ENCODE assay signal across 12 mouse cellular contexts in the genomic region with DNA sequence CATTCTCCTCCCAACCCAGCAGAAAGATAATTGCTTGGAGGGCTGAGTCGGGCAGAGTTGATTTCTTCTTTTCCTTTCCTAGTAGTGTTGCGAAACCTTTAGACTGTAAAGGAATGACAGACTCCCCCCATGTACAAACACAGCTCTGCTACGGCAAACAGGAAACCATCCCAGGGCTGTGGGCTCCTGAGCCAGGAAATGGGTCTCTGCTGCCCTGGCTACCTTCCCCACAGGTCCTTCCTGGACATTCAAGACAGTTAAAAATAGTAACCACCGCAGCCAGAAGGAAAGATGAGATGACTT. TPM values are rescaled to one million over a fixed set of nuclear protein-coding genes. Genes with fewer than 3 reads are reported as not detected.
DNase-seq lines count a peak whose midpoint lies in the region; ATAC-seq and TF ChIP-seq lines count a peak whose summit lies in the region.
"Had no signal": no experiment of that assay in that cellular context is flagged by ENCODE, and none has a peak within 500 bp of the region (broad histone marks: within the 10 kb centered on the region; RNA-seq: fewer than 3 reads in every experiment).

No protein-coding gene starts in this region.

- TF ChIP-seq EP300 in heart, postnatal 0 days (IDR thresholded peaks at IDR 0.05; ENCODE audit: low read depth), result 0 out of 2 replicates have a peak, but pooled peaks have one; percentile 14

- POLR2A ChIA-PET in Patski (lab: Charles Lee), result no interaction called here

- no peak overlapping the region for H3K4me3 ChIP-seq in heart, postnatal 0 days (ENCODE audit: low read depth, low read length)
- no peak overlapping the region for H3K4me3 ChIP-seq in heart, embryonic 10.5 days
- no peak overlapping the region for H3K4me3 ChIP-seq in embryonic facial prominence, embryonic 15.5 days (replicated peaks)
- no peak overlapping the region for H3K4me3 ChIP-seq in liver, embryonic 12.5 days

- CTCF ChIA-PET in Patski (lab: Charles Lee), result interaction anchor here (0.8 to 1.5 kb wide), 3 partner anchors 11 to 52 kb away, joined by 3 to 4 read pairs (median 3); no protein-coding TSS in a partner anchor

- no peak for DNase-seq in heart, postnatal 0 days (ENCODE audit: low spot score)
- no peak for DNase-seq in heart, embryonic 10.5 days (ENCODE audit: low spot score)
- no peak for DNase-seq in Patski (ENCODE audit: low read depth, low spot score)
- DNase-seq in ovary, adult 18-20 months (ENCODE audit: low spot score), result no peak
- DNase-seq in ovary, postnatal 14 days (ENCODE audit: low spot score), result no peak
- DNase-seq: spleen, adult 18-20 months; thymus, postnatal 14 days had no signal

- H3K9ac ChIP-seq in heart, postnatal 0 days (replicated peaks; ENCODE audit: low read depth, low read length), result no peak overlapping the region
- no peak overlapping the region for H3K9ac ChIP-seq in embryonic facial prominence, embryonic 15.5 days
- no peak overlapping the region for H3K9ac ChIP-seq in liver, embryonic 12.5 days

- in situ Hi-C loops in Patski (cut with MboI; ENCODE audit: low pct_unique_long_range_greater_than_20kb), result no loop called here

- no peak overlapping the region for H3K4me2 ChIP-seq in heart, postnatal 0 days (ENCODE audit: low read depth, low read length)
- H3K4me2 ChIP-seq in embryonic facial prominence, embryonic 15.5 days (replicated peaks), result no peak overlapping the region
- no peak overlapping the region for H3K4me2 ChIP-seq in liver, embryonic 12.5 days

- H3K36me3 ChIP-seq in heart, postnatal 0 days (replicated peaks; ENCODE audit: control insufficient read depth, insufficient read depth, low read length), result no peaks in the 10 kb centered on the region
- no peaks in the 10 kb centered on the region for H3K36me3 ChIP-seq in heart, embryonic 10.5 days
- H3K36me3 ChIP-seq in embryonic facial prominence, embryonic 15.5 days, result no peaks in the 10 kb centered on the region
- H3K36me3 ChIP-seq in liver, embryonic 12.5 days, result no peaks in the 10 kb centered on the region

- peak; percentile 41; the same call in 1 of the 2 replicates for ATAC-seq in heart, postnatal 0 days (ENCODE audit: insufficient read depth, low read depth)
- ATAC-seq in Patski, result peak; percentile 75
- ATAC-seq in embryonic facial prominence, embryonic 15.5 days (ENCODE audit: insufficient number of reproducible peaks, low FRiP score, low TSS enrichment, low read depth), result peak; percentile 64; the same call in 1 of the 2 replicates
- peak; percentile 55 for ATAC-seq in liver, embryonic 12.5 days
- no peak for ATAC-seq in monocyte, adult 5-6 weeks (replicated peaks; ENCODE audit: insufficient number of reproducible peaks, low FRiP score, low TSS enrichment, poor library complexity, severe bottlenecking)

- no peaks in the 10 kb centered on the region for H3K27me3 ChIP-seq in heart, postnatal 0 days (ENCODE audit: control insufficient read depth, insufficient read depth, low read length)
- no peaks in the 10 kb centered on the region for H3K27me3 ChIP-seq in heart, embryonic 10.5 days (ENCODE audit: insufficient read depth, poor library complexity, severe bottlenecking)
- H3K27me3 ChIP-seq in Patski, result no peaks in the 10 kb centered on the region
- no peaks in the 10 kb centered on the region for H3K27me3 ChIP-seq in embryonic facial prominence, embryonic 15.5 days
- no peaks in the 10 kb centered on the region for H3K27me3 ChIP-seq in liver, embryonic 12.5 days (replicated peaks)

- TF ChIP-seq CTCF in heart, postnatal 0 days (IDR thresholded peaks at IDR 0.05; ENCODE audit: low read depth), result no peak
- no peak for TF ChIP-seq CTCF in Patski (IDR thresholded peaks at IDR 0.05)

- WGBS in heart, postnatal 0 days, result 45% methylated on average over 4 of the region's 4 CpGs
- WGBS in heart, embryonic 10.5 days, result 61% methylated on average over 4 of the region's 4 CpGs
- 30% methylated on average over 4 of the region's 4 CpGs for WGBS in embryonic facial prominence, embryonic 15.5 days
- WGBS in liver, embryonic 12.5 days (ENCODE audit: insufficient replicate concordance), result 15% methylated on average over 4 of the region's 4 CpGs

- no peaks in the 10 kb centered on the region; the same call in 1 of the 2 replicates for H3K4me1 ChIP-seq in heart, postnatal 0 days (ENCODE audit: control insufficient read depth, insufficient read depth)
- peaks cover 5% of the 10 kb centered on the region; the same call in 1 of the 2 replicates for H3K4me1 ChIP-seq in heart, embryonic 10.5 days
- peaks cover 37% of the 10 kb centered on the region for H3K4me1 ChIP-seq in embryonic facial prominence, embryonic 15.5 days
- H3K4me1 ChIP-seq in liver, embryonic 12.5 days, result peaks cover 5% of the 10 kb centered on the region; the same call in 1 of the 2 replicates

- H3K9me3 ChIP-seq in heart, postnatal 0 days (replicated peaks; ENCODE audit: control insufficient read depth, low read length), result no peaks in the 10 kb centered on the region
- no peaks in the 10 kb centered on the region for H3K9me3 ChIP-seq in heart, embryonic 10.5 days
- H3K9me3 ChIP-seq in embryonic facial prominence, embryonic 15.5 days (replicated peaks), result no peaks in the 10 kb centered on the region
- no peaks in the 10 kb centered on the region for H3K9me3 ChIP-seq in liver, embryonic 12.5 days (replicated peaks)

- H3K27ac ChIP-seq in heart, postnatal 0 days (ENCODE audit: low read depth), result peak overlapping the region; percentile 9
- no peak overlapping the region for H3K27ac ChIP-seq in heart, embryonic 10.5 days
- peak overlapping the region; percentile 81 for H3K27ac ChIP-seq in embryonic facial prominence, embryonic 15.5 days (replicated peaks)
- no peak overlapping the region for H3K27ac ChIP-seq in liver, embryonic 12.5 days

RNA-seq across cellular contexts. Expression of a gene that starts 21.3 kb away (rescaled TPM):
- 536 and 674 TPM in 2 replicates for total RNA-seq in heart, postnatal 0 days (2014; rRNA removed; ENCODE audit: low replicate concordance)
- 39.6 and 45.0 TPM in 2 replicates for polyA plus RNA-seq in heart, postnatal 0 days (2015; fragmentation: Nextera tagmentation; extraction: Ambion mirVana)
- 5.1 and 10.5 TPM in 2 replicates for polyA plus RNA-seq in heart, embryonic 10.5 days (2016; fragmentation: Nextera tagmentation; extraction: Ambion mirVana)
- 70.4 TPM for polyA plus RNA-seq in Patski (2021)
- polyA plus RNA-seq in embryonic facial prominence, embryonic 15.5 days (2015; fragmentation: Nextera tagmentation; extraction: Ambion mirVana), result 172 and 177 TPM in 2 replicates
- polyA plus RNA-seq in liver, embryonic 12.5 days (2016; fragmentation: Nextera tagmentation; extraction: Ambion mirVana), result 0.74 and 0.99 TPM in 2 replicates
- total RNA-seq in monocyte, adult 5-6 weeks (2017), result 4.6 to 6.1 TPM (median 5.9 TPM) in 3 replicates

RNA-seq across cellular contexts. Expression of a gene that starts 30.8 kb away (rescaled TPM):
- not detected in 2 replicates for total RNA-seq in heart, postnatal 0 days (2014; rRNA removed; ENCODE audit: low replicate concordance)
- not detected in 2 replicates for polyA plus RNA-seq in heart, postnatal 0 days (2015; fragmentation: Nextera tagmentation; extraction: Ambion mirVana)
- polyA plus RNA-seq in heart, embryonic 10.5 days (2016; fragmentation: Nextera tagmentation; extraction: Ambion mirVana), result 0.16 TPM in 1 of 2 replicates, not detected in the other
- not detected for polyA plus RNA-seq in Patski (2021)
- polyA plus RNA-seq in embryonic facial prominence, embryonic 15.5 days (2015; fragmentation: Nextera tagmentation; extraction: Ambion mirVana), result 0.91 and 1.5 TPM in 2 replicates
- not detected in 2 replicates for polyA plus RNA-seq in liver, embryonic 12.5 days (2016; fragmentation: Nextera tagmentation; extraction: Ambion mirVana)
- 0.49 TPM in 1 of 3 replicates, not detected in the others for total RNA-seq in monocyte, adult 5-6 weeks (2017)
- total RNA-seq: gastrocnemius, postnatal 36 days; megakaryocyte-erythroid progenitor cell, adult 5-6 weeks had no signal

Comparison
In these comparisons a context has a peak if more than half of its experiments do, and no peak if none do; other contexts are left out.
1. H3K27ac ChIP-seq: peak in heart, postnatal 0 days (single experiment) and embryonic facial prominence, embryonic 15.5 days (single experiment); none in heart, embryonic 10.5 days (single experiment) and liver, embryonic 12.5 days (single experiment).